Mouse (Mus musculus): ENCODE results near the gene Pkp1.
A peak's percentile ranks its signal among the peaks of the same experiment; 100 is the strongest.

Pkp1 gene

DNA sequence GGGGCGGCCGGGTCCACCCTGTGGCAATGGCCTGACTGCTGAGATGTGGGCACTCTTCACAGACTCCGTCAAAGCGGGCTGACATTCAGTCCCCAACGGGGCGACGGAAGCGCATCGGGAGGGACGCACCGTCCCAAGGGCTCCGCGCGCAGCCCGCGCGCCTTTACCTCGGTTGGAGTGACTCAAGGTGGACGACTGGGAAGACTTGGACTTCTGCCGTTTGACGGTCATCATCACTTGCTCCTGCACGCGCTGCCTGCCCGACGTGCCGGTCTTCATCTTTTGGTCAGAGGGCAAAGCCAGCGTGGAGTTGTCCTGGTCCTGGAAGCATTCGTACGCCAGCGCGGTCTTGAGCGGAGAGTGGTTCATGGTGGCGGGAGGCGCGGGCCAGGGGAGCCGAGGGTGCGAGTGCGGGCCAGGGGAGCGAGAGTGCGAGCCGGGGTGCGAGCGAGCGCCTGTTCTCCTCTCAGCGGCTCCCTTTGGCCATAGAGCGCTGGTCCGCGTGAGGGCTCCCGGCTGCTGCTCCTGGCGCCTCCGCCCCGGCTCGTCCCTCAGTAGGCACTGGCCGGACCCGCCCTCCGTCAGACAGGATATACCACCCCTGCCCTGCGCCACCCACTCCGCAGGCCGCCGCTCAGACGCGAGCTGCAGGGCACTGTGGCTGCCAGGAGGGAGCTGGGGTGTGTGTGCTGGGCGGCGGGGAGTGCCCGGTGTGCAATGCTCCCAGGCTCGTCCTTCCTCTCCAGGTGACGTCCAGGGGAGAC, at the start of gene Pkp1:
Pkp1 (minus strand) TSS at position 564 of the 764 bp plus-strand sequence.
- peak; percentile 45 to 59 for DNase-seq

DNA sequence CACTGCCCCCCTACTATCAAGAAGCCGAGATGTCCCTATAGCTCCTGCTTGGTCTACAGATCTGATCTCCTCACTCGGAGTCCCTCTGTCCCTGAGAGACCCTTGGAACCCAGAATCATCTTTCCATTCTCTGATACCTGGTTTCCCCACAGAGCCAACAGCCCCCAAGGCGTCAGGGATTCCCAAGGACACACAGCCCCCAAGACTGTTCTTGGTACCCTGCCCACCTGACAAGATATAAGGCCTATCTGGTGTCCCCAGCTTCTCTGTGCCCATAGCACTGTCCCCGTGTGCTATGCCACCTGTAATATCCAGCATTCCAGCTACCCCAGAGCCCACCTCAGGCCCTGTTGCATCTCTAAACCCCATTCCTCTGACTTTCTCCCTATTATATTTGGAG, 48.7 kb upstream of the Pkp1 start:
- DNase-seq, result no peak

DNA sequence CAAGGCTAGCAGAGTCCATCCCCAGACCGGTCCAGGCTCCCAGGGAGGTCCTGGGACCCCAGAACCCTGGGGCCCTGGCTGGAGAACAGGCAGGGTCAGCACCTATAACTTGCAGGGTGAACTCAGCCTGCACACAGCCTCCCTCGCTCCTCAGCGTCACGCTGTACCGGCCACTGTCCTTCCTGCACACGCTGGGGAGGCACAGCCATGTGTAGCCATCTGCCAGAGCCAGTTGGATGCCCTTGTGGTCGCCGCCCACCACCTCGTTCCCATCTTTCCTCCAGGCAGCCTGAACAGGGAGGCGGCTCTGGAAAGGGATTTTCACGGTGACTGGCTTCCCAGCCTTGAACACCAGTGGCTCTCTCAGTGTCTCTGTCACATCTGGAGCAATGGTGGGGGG, 45.6 kb upstream of the Pkp1 start:
- DNase-seq, result peak; percentile 16 to 20

DNA sequence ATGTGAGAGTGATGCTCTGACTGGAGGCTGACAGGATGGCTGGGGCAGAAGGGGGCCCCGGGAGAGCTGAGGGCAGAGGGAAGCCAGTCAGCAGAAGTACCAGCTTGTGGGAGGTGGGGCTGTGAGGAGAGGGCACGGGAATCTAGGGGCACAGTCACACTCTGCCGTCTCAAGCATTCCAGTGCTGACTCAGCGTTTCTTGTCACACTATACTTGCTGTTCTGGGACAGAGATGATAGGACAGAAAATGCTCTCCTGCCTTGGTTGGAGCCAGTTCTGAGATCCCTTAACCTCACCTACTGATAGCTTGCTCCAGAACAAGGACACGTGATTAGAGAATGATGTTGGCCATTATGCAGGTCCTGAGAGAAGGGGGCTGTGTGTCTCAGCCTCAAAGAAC, 44.2 kb upstream of the Pkp1 start:
- DNase-seq, result no peak

DNA sequence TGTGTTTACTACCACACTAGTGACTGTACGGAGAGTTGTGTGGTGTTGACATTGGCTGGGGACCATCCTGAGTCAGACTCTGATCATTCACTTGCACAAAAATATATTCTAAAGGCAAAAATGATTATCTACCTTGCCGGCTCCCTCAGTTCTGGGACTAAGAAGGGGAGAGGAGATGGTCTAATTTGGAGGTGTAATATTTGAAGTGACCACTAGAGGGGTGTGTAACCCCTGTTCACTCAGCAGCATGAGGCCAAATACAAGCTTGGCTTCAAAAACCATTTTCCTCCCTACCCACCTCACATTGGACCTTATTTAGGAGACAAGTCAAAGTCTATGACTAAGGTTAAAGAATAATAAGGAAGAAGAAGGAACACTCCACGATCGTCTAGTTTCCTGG, 39.5 kb upstream of the Pkp1 start:
- no peak for DNase-seq

DNA sequence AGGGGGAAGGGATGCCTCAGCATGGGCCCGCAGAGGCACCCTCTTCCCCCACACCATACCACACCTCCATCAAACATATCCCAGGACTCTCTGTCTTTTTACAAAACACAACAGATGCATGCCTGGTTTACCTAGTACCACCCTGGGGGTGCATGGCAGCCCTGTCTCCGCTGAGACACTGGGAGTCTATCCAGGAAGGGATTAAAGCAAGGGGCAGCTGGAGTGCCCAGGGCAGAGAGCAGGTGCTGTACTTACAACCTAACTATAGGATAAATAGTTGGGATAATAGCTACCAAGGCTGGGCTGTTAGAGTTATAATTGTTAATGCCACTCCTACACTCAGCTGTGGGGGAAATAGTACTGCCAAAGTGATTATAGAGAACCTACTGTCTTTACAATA, 29.9 kb upstream of the Pkp1 start:
- no peak for DNase-seq

DNA sequence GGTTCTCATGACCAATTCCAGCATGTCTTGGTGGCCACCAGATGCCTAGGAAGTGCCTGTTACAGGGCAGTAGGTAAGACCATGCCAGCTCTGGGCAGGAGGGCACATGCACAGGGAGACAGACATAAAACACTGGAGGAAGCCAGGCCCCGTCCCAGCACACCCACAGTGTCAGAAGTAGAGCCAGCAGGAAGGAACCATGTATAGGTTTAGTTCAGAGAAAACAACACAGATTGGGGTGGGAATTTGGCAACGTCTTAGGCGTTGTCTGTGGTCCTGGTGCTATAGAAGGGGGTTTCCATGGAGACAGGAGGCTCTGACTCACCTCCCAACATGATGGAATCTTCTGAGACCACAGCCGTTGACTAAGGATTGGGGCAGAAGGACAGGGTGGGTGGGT, 27.2 kb upstream of the Pkp1 start:
- no peak for DNase-seq

DNA sequence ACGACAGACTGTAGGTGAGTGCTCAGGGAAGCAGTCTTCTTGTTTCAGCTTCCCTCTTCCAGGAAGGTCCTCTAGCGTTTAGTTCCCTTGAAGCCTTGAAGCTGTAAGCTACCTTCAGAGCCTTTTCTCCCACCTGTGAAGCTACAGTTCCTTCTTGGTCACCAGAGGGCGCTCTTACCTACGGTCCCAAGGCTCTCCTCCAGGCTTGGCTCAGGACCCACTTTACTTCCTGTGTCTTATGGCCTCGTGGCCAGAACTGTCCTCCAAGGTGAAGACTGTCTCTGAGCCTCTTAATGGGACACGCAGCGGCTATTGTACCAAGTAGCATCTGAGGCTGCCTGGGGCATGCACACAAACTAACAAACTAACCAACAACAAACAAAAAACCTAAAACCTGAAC, 26.7 kb upstream of the Pkp1 start:
- DNase-seq, result peak; percentile 55 to 67

DNA sequence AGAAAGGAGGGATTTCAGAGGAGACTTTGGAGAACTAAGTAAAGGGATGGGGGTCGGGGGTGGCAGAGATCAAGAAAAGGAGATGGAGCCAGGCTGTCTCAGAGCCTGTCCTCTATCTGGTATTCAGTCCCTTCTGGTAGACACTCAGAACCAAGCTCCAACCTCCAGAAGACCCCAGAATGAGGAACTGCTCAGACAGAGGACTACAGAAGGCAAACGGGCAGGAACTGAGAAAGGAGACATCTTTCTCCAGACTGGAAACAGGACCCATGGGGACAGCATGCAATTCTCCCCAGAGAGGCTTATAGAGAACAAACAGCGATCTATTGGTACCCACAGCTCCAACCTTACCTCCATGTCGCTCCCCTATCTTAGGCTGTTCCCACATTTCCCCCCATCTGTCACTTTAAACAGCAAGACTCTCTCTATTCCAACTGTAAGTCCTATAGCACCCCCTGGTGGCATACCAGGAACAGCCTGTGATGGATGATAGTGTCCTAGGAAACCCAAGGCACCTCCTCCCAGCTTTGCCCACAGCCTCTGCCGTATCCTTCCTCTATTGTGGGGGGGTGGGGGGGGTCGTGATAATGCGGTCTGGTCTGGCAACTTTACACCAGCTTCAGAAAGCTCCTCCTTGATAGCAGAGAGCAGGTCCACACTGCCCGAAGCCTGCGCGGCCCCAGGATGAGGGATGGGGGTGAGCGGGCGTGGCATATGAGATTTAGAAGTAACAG, 25.7 kb upstream of the Pkp1 start:
- DNase-seq, result peak; percentile 82 to 86

DNA sequence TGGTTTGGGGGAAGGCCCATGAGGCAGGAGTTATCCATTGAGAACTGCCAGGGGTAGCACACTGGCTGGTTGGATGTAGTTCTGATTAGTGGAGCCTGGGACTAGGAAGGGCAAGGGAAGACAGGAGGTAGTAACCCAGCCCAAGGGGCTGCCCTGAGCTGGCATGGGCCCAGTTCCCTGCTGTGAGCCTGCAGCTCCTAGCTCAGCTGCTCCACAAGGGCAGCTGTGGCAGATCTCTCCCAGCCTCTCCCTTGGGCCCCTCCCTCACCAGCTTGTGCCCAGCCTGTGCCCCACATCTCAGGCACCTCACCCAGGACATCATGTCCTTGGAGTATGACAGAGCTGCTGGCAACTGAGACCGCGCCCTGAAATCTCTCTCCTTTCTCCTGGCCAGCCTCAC, 24.7 kb upstream of the Pkp1 start:
- no peak for DNase-seq

DNA sequence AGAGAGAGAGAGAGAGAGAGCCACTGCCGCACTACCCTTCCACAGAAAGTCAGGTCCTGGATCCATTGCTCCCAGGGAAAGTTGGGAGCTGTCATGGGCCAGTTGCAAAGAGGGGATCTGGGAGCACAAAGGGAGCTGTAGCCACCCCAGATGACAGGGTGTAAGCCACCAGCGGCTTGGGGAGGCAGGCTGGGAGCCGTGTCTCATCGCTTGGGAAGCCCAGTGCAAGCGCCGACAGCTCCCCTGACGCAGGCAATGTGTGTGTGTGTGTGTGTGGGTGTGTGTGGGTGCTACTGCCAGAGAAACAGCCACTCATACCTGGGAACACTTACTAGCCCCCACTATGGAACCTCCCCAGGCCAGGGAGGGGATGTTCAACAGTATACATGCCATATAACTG, 23.1 kb upstream of the Pkp1 start:
- no peak for DNase-seq

DNA sequence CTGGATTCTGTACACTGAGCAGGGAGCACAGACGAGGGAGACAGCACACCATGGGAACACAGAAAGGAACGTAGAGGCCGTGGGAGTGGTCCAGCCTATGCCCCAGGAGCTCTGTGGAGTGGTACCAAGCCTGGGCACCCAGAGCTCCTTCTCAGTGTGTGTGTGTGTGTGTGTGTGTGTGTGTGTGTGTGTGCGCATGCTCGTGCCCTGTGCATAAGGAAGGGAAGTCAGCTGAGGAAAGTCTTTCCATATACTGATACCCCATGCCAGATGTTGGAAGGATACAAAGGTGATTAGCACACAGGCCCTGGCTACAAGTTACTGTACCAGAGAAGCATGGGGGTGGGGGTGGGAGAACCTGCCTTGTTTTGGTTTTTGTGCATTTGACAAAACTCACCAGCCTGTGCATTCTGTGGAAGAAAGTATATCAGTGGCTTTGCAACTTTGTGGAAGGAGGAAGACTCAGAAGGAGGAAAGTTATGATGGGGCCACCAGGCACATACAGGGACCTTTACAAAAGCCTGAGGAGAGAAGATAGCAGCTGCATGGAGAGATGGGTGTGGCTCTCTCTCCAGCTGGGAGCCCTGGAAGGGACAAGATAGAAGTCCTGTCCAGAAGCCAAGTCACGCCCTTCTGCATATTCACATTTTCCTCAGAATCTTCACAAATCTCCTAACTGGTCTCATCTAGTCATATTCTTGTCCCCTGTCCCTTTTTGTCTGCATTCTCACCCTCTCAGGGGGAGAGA, 22.4 kb upstream of the Pkp1 start:
- no peak for DNase-seq

DNA sequence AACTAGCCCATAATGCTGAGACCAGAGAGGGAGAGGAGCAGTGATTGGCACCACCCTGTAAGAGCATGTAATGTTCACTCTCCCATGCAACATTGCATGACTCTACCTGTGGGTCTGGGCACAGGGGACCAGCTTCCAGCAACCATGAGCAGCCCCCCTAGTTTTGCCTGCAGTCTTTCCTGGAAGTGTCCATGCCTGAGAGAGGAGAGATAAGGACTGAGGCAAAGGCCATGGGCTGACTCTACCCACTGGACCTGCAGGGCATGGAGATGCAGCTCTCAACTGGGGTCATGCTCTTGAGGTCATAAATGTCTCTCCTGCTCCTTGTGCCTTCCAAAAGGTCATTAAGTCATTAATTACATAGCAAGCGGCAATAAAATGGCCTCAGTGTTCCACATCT, 17.1 kb upstream of the Pkp1 start:
- no peak for DNase-seq

DNA sequence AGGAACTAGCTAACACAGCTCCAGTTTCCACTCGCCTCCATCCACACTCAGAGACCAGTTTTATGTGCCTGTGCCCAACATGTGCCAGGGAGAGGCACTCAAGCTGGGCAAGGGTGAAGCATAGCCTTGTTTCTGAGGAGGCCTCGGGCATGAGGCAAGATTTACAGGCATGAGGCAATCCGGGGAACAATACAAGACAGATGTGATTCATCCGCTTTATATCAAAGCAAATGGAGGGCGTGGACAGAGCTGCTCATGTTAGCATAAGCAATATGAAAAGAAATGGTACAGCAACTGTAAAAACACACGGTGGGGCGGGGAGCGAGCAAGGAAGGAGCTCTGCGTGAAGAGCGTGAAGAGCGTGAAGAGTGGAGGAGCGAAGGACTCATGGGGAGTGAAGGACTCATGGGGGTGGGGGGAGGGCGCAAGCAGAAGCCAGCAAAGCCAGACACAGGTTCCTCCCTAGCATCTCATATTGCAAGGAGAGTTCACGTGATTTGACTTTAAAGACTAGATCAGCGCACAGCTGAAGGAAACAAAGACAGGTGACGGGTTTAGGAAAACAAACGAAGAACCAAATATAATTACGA, 14.8 kb upstream of the Pkp1 start:
- DNase-seq, result no peak

DNA sequence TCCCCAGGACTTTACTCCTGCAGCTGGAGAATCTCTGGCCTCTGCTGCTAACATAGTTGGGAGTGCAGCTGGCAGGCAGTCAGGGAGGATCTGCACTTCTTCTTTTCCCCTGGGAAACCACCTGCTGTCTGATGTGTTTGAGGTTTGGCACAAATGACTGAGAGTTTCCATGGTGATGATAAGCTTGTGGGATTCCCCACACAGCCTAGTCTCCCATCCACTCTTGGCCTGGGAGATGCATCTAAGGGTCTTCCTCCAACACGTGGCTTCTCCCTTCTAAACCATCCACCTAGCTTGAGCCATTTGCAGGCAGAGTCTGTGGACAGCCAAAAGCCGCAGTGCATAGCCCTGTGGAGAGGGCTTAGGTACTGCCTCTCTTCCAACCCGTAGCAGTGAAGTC, 10.9 kb upstream of the Pkp1 start:
- DNase-seq, result no peak

DNA sequence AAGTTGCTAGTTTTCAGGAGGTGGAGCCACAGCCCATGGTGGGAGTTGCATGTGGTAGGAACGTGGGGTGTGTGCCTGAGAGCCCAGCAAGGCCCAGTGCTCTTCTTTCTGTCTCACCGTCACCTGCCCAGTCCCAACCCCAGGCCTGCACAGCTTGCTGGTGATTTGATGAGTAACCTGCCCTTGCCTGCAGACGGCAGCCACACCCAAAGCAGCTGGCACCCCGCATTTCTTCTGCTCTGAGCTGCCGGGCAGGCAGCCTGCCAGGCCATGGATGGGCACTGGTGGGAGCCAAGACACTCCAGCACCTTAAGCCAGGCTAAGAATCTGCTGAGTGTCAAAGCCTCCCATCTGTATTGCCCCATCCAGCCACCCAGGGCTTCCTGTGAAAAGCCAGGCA, 6.8 kb upstream of the Pkp1 start:
- DNase-seq, result no peak

DNA sequence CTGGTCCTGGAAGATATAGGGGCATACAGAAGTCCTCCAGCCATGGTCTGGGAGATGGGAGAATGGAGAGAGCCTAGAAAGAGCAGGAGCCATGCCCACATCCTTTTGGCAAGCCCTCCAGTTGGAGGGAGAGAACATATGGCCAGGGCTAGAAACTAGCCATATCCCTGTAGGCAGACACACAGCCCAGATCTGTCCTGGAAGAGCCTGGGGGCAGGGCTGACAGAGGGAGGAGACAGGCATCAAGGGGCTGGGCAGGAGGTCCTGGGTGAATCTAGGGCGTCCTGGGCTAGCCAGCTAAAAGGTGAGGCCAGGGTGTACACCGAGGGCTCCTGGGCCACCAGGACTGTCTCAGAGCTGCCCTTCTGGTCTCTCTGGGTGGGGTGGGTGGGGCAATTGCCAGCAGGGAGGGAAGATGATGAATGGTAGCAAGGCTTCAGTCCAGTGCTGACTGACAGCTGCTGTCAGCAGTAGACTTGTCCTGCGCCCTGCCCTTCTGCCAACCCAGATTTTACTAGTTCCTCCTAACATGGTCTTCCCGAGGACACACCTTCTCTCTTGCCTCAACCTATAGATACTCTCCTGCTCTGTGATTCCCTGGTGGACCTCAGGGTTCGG, 5.5 kb upstream of the Pkp1 start:
- DNase-seq, result no peak

DNA sequence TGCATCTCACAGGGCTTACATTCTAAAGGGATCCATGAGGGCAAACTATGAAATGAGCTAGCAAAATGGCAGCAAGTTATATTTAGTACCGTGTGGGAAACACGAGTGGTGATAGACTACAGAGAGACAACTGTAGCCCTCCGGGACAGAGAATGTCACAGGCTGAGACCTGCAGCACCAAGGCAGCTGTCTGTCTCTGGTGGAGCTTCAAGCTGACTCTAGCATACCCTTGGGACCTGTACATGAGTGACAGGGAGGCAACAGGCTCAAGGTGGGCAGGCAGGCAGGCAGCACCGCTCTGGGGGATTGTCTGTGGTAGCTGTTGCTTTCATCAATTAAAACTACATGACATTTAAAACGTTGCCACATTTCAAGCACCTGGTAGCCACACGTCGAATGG, 4.2 kb upstream of the Pkp1 start:
- DNase-seq, result no peak

DNA sequence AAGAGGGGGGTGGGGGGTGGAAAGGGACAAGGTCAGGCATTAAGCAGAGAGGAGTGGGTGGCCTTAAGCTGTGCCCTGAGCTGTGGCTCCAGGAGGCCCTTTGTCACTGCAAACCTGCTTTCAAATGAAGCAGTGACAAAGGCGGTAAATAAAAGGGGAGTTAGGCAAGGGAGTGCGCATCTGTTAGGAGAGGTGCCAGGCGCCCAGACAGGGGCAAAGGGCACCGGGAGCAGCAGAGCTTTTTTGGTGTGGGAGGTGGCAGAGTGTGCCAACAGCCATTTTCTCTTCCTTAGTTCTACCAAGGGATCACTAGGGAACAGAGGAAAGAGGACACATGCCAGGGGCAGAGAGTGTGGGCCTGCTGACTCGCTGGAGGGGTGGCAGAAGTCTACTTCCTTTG, 1.8 kb downstream of the Pkp1 start:
- no peak for DNase-seq

DNA sequence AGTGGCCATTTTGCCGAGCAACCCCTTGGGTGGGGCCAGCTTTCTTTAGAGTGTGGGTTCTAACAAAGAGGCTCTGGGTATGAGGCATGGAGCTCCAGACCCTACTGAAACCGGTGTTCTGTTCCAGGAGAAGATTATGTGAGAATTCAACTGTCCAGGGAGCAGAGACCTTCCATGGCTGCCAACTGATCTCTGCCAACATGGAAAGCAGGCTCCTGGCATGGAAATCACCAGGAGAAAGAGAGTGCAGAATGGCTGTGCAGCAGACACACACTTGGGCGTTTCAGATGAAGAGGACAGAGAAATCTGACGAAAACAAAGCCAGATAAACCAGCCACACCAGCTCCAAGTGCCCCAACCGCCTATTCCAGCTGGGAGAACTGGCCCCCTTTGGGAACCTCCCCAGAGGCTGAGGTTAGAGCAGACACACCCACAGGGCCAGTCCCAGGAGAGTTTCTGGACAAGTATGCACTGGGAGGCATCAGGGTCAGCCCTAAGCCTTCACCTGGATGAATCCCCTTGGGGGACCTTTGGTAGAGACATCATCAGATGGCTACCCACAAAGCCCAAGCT, 2.4 kb downstream of the Pkp1 start:
- DNase-seq, result no peak

DNA sequence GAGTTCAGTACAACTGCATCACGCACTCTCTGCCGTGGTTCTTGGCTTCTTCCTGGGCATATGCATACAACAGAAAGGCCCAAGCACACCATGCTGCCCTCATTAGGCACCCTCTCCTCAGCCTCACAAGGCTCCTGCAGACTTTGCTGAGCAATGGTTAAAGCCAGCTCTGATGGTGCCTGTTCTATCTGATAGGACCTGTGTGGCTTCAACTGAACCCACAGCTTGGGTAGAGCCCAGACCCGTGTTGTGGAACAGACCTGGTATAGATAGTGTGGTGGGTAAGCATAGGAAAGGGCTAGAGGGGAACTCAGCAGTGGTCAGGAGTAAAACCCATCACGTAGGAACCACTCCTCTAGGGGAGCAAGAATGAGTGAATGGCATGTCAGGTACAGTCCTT, 5.3 kb downstream of the Pkp1 start:
- DNase-seq, result no peak

DNA sequence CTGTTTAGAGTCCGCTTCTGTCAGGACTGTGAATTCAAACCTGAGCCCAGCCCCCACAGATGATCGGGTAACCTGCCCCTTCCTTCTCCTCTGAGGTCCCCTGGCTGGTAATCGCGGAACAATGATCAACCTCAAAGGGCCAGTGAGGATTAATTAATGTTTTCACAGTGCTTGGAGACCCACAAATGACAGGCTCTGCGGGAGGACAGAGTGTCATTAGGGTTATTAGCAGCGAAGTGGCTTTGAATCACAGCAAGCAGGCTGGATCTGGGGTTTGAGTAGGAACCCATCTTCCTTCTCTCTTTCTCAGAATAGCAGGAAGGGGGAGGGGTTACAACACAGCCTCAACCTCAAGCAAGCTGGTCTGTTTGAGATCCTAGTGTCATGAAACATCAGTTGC, 9.6 kb downstream of the Pkp1 start:
- DNase-seq, result no peak

DNA sequence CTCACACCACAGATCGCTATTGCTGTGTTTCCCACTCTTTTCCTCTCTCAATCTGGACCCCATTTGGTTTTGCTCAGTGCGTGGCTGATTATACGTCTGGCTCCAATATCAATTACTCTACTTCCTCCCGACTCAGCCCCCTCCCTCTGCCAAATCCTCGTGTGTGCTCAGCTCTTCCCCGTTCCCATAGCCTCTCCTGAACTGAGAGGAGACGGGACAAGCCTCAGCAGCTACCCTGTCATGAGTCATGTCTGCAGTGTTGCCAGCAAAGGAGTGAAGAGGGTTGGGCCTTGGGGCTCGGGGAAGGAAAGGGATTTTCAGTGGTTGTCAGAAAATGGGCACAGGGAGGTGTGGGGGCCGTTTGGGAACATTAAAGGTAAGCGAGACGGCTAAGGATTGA, 12.3 kb downstream of the Pkp1 start:
- DNase-seq, result no peak
